In genomic region chr19:47429245-47429644, GRCm38 (mm10) we compare ENCODE assay signal across 13 mouse cellular contexts. TPM values are rescaled to one million over a fixed set of nuclear protein-coding genes. Genes with fewer than 3 reads are reported as not detected.
DNase-seq lines count a peak whose midpoint lies in the region; ATAC-seq lines count a peak whose summit lies in the region.
"Had no signal": no experiment of that assay in that cellular context is flagged by ENCODE, and none has a peak within 500 bp of the region (broad histone marks: within the 10 kb centered on the region; RNA-seq: fewer than 3 reads in every experiment).

No protein-coding gene starts in this region.

- WGBS in heart, embryonic 11.5 days (ENCODE audit: insufficient replicate concordance), result 84% methylated on average over 3 of the region's 3 CpGs

- H3K36me3 ChIP-seq in heart, embryonic 11.5 days (ENCODE audit: control insufficient read depth, insufficient read depth, low read length), result no peaks in the 10 kb centered on the region
- H3K36me3 ChIP-seq: forebrain, embryonic 15.5 days; neural tube, embryonic 13.5 days had no signal

- no peak for ATAC-seq in heart, embryonic 11.5 days (replicated peaks; ENCODE audit: insufficient number of reproducible peaks, low FRiP score, low TSS enrichment)
- no peak for ATAC-seq in monocyte, adult 5-6 weeks (replicated peaks; ENCODE audit: insufficient number of reproducible peaks, low FRiP score, low TSS enrichment, poor library complexity, severe bottlenecking)
- ATAC-seq: activated CD4-positive, CD25-positive, alpha-beta regulatory T cell, adult 4 months; forebrain, embryonic 15.5 days had no signal

- no peaks in the 10 kb centered on the region for H3K9me3 ChIP-seq in heart, embryonic 11.5 days (replicated peaks; ENCODE audit: control insufficient read depth, low read length)
- H3K9me3 ChIP-seq: forebrain, embryonic 15.5 days; neural tube, embryonic 13.5 days had no signal

- peak overlapping the region; percentile 33 for H3K4me2 ChIP-seq in heart, embryonic 11.5 days
- H3K4me2 ChIP-seq: forebrain, embryonic 15.5 days; neural tube, embryonic 13.5 days had no signal

- no peak overlapping the region for H3K4me3 ChIP-seq in heart, embryonic 11.5 days (ENCODE audit: low read depth, low read length)
- H3K4me3 ChIP-seq: forebrain, embryonic 15.5 days; neural tube, embryonic 13.5 days had no signal

- DNase-seq in heart, adult 11 months, result peak; percentile 95
- no peak for DNase-seq in heart, postnatal 25 days (ENCODE audit: low spot score)
- DNase-seq in NIH3T3 (ENCODE audit: low read depth), result peak; percentile 60
- peak; percentile 60 for DNase-seq in kidney, postnatal 14 days
- no peak for DNase-seq in retina, embryonic 14.5 days (ENCODE audit: low spot score)
- DNase-seq in retina, postnatal 1 day, result no peak

- no peaks in the 10 kb centered on the region for H3K27me3 ChIP-seq in heart, embryonic 11.5 days (ENCODE audit: control insufficient read depth, insufficient read depth, low read length)
- H3K27me3 ChIP-seq: CH12.LX; forebrain, embryonic 15.5 days; neural tube, embryonic 13.5 days had no signal

- H3K27ac ChIP-seq in heart, embryonic 11.5 days (ENCODE audit: low read depth, low read length), result peak overlapping the region; percentile 74
- H3K27ac ChIP-seq: forebrain, embryonic 15.5 days; neural tube, embryonic 13.5 days had no signal

- H3K4me1 ChIP-seq in heart, embryonic 11.5 days (ENCODE audit: control insufficient read depth, insufficient read depth, low read length), result peaks cover 51% of the 10 kb centered on the region

- H3K9ac ChIP-seq in heart, embryonic 11.5 days (ENCODE audit: low read depth, low read length), result no peak overlapping the region
- H3K9ac ChIP-seq: forebrain, embryonic 15.5 days; liver, embryonic 14.5 days; neural tube, embryonic 13.5 days had no signal

- intact Hi-C loops in heart, postnatal 25 days (cut with DNase I), result loop anchor here (2.0 to 5.0 kb wide), 2 partner anchors 33 to 42 kb away; partner anchors contain the start of gene Sh3pxd2a

RNA-seq across cellular contexts. Expression of gene Sh3pxd2a, which starts 35.0 kb away (rescaled TPM):
- 10 to 100 TPM; 63.5 to 63.6 TPM for total RNA-seq in heart, postnatal 25 days (2021)
- 6.9 and 10.1 TPM in 2 replicates for polyA plus RNA-seq in heart, embryonic 11.5 days (2014; fragmentation: Nextera tagmentation; extraction: Ambion mirVana)
- 2.1 to 3.7 TPM (median 2.6 TPM) in 3 replicates for total RNA-seq in monocyte, adult 5-6 weeks (2017)

Comparison
In these comparisons a context has a peak if more than half of its experiments do, and no peak if none do; other contexts are left out.
1. DNase-seq: peak in heart, adult 11 months (single experiment), NIH3T3 (single experiment) and kidney, postnatal 14 days (single experiment); none in heart, postnatal 25 days (single experiment), retina, embryonic 14.5 days (single experiment) and retina, postnatal 1 day (single experiment).
2. RNA of gene Sh3pxd2a, which starts 35.0 kb away (total RNA-seq): 63.5 to 63.6 TPM in heart, postnatal 25 days; 2.1 to 3.7 TPM in monocyte, adult 5-6 weeks; every median in the first group is over 10 times any median in the second.